Mouse (Mus musculus): ENCODE results near the gene Adamtsl2.

Adamtsl2 gene

DNA sequence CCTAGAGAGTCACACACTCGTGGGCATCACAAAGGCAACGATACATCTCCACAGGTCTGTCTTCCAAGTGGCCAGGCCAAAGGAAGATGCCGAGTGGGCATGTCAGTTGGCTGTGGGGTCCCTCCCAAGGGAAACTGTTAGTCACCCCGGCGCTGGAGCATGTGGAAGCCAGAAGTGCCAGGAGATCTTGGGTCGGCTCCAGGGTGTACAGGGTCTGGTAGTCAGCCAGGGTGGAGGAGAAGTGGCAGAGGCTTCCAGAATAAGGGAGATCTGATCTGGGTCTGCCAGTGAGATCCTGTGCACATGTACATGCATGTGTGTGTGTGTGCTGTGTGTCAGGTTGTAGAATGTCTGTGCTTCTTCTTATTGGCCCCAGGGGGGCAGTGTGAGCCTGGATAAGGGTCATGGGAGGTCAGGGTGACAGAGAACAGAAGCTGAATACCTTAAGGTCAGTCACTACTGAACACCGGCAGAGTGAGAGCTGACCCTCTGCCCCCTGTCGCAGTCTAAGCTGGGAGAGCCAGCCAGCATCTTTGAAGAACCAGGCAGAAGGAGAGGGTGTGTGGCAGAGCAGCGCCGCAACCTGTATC, 1.4 kb upstream of the Adamtsl2 start:
- DNase-seq: no peak

DNA sequence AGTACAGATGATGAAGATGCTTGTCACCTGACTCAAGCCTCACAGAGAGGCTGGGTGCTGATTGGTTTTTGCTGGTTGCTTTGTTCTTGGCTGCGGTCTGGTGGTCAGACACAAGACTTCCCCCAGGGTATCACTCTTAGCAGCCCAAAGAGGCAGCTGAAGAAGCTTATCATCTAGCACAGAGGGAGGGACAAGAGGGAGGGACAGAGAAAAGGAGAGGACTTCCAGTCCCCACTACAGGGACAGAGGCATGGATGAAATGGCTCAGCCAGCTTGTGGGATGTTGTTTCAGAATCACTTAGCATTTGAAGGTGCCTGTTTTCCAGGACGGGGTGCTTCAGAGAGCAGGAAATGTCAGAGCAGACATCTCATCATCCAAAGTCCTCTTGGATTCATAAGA, 867 bp upstream of the Adamtsl2 start:
- no peak for DNase-seq

DNA sequence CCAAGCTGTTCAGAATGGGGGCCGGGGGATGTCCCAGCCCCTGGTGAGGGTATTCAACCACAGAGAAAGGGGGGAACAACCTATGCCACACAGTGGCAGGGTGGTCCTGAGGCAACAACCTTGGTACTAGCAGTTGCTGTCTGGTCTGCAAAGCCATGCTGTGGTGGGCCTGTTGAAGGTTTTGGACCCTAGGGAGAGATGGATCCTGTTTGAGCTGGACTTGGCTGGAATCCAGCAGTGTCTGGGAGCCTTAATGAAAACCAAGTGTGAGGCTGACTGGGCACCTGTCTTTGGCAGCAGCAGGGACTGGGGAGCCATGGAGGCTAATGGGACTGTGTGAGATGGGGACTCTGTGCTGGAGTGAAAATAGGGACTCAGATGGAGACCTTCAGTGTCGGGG, 470 bp downstream of the Adamtsl2 start:
- no peak for DNase-seq

DNA sequence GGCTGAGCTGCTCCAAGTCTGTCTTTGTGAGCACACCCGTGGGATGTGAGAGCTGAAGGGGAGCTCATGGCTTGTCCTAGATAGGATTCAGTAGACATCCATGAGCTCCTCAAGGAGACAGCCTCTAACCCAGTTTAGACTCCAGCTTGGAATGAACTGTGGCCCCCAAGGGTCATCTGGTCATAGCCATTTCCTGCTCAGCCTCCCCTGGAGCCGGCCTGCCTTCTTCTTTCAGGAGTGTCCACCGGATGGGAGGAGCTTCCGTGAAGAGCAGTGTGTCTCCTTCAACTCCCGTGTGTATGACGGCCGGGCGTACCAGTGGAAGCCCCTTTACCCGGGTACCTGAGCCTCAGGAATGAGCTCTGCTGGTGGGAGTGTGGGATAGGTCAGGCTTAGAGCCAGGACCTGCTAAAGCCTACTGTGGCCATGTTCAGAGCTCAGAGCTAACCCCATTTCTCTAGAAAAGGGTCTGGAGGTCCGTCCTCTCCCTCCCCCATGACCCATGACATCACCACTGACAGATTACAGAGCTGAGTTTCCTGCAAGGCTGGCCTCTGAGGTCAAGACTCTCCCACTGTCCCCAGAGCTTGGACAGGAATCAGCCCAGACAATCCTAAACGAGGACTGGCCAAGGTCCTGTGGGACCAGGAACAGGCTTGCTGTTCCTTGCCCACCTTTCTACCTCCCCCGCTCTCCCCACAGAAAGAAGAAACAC, 4.7 kb downstream of the Adamtsl2 start:
- no peak for DNase-seq

DNA sequence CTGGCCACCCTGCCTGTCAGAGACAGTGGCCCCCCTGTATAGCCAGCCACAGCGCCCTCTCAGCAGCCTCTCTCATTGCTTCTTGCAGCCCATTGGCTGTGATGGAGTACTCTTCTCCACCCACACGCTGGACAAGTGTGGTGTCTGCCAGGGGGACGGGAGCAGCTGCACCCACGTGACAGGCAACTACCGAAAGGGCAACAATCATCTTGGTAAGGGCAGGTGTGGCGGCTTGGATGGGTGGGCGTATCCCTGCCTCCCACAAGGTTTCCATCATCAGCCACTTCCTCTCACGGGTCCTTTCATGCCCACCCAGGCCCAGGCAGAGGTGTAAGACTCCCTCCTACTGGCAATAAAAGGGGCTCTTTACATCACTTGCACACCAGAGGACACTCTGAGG, 5.8 kb downstream of the Adamtsl2 start:
- no peak for DNase-seq

DNA sequence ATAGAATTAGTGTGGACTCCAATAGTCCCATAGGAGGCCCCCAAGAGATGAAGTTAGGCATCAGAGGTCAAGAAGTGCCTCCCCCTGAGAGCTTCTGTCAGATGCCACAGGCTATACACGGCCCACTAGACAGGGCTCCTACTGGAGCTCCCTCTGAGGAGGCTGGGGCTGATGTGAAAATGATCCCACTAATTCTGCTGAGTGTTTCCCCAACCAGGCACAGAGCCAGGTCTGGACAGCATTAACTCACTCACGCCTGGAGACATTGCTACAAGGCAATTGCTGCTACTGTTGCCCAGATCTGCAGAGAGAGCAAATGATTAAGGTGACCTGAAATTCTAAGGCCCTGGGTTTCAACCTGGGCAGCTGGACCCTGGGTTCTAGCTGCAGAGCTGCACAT, 6.6 kb downstream of the Adamtsl2 start:
- no peak for DNase-seq

DNA sequence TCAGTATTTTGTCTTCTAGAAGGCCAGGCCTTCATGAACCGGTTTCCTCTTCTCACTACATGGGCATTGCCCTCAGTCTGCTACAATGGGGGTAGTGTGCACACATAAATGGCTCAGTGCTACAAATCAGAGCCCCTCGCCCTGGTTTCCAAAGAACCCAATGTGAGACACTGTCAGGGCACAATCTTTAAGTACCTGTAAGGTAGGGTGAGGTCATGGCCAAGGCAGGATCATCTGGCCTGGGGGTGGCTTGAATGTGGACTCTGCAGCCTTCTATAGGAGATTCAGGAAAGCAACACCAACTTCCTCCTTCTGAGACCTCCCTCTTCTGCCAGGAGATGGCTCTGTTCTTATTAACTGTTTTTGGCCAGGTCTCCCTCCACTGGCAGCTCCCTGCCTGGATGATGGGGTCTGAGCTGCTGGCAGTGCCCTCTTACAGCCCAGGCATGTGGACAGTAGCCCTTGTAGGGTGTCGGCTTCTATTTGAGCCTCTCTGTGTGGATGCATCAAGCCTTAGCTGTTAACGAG, 7.4 kb downstream of the Adamtsl2 start:
- DNase-seq: no peak

DNA sequence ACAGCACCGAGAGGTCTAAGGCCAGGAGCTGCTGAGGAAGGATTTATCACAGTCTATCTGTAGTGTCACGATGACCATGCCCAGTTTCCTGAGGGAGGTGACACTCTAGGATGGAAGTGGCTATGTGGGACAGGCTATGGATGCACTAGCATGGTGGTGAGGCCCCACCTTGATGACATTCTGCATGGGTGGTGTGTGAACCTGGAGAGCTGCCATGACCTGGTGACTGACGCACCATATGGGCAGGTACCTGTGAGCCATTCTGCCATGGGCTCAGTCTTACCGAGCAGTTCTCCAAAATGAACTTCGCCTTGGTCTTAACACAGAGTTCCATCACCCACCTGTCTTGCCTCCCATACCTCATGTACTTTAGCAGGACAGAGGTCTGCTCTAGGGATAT, 8.4 kb downstream of the Adamtsl2 start:
- DNase-seq: no peak

DNA sequence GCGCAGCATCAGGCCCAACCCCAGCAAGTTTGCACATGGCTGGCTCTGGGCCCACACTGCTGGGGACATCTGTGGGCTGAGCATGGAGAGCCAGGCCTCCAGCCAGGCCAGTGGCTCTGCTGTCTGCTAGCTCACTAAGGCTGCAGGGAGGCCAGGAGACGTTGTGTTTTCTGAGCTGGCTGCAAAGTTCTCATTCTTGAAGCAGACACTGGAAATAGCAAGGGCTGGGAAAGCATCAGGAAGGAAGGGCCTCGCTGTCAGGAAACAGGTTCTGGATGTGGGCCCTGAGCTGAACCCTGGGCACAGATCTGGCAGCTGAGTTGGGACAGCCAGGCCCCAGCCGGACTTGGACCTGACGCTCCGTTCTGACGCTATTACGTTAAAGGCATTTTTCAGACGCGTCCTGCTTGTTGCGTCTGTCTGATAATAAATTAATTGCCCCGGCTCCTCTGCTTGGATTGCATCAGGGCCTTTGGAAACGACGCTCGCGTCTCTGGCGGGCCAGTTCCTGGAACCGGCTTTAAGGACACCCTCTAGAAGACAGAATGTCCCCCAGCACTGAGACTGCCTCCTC, 9.0 kb downstream of the Adamtsl2 start:
- DNase-seq: no peak

DNA sequence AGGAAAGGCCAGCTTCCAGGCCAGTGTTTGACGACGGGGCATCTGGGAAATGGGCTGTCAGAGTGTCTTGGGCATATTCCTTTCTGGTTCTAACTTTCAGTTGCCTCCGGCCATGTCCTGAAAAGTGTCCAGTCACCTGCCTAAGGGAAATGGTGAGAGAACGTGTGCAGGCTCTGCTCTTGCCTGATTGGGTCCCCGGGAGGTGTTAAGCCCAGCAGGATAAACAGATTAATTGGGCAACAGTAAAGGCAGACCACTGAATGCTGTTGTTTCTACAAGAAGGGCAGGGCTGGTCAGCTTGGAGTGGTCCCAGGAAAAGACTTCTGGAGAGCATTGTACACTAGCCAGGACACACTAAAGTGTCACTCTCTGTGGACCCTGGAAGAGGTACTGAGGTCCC, 9.5 kb downstream of the Adamtsl2 start:
- DNase-seq: no peak

DNA sequence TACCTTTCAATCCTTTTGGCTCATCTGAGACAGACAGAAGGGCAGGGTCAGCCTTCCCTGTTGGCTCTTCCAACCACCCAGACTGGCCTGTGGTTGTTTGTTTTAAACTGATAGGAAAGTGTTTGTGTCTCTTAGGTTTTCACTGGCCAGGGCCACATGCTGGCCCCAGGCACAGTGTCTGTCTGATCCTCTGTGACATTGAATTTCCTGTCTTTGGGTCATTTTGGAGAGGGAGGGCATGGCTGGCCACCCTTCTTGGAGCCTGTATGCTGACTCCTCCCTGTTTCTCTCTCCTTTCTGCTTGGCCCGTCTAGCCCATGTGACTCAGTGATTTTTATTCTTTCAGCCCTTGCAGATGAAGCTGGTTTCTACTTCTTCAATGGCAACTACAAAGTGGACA, 10.1 kb downstream of the Adamtsl2 start:
- no peak for DNase-seq

DNA sequence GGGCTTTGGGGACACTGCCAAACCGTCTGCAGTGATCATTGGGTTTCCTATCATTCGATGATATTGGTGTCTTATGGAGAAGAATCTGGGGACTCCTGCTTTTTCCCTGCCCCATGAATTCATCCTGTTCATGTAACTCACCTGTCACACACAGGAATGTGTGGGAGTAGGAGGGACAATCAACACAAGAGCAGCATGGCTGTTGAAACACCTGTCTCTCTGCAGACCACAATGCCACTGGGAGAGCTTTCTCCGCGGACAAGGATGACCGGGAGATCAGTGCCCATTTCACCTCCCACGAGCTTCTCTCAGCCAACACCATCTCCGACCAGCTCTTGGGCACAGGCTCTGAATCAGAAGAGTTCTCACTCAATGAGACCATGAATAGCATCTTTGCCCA, 16.0 kb downstream of the Adamtsl2 start:
- DNase-seq: no peak

DNA sequence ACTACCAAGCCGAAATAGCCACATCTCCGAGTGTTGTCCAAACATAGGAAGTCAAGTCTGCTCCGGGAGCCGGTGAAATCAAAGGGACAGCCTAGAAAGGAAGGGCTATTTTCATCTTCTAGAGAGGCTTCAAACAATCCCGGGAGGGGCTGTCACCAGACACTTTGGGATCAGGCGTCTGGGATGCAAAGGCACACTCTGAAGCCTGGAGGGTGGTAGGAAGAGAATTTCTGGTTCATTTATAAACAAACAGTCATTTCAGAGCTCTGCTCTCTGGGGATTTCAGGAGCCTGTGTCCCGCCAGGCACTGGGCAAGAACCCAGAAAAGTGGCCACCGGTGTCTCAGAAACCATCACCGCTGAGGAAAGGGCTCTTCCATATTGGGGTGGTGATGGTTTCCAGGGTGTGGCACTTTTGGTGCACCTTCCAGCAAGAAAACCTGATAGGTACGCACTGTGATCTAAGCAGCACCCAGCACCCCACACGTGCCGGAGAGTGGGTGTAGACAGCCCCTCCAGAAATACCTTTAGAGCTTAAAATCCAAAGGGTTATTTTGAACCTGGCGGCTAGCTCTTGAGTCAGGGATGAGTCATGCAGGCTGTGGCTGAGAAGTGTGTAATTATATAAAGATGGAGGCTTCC, 17.3 kb downstream of the Adamtsl2 start:
- DNase-seq: no peak

DNA sequence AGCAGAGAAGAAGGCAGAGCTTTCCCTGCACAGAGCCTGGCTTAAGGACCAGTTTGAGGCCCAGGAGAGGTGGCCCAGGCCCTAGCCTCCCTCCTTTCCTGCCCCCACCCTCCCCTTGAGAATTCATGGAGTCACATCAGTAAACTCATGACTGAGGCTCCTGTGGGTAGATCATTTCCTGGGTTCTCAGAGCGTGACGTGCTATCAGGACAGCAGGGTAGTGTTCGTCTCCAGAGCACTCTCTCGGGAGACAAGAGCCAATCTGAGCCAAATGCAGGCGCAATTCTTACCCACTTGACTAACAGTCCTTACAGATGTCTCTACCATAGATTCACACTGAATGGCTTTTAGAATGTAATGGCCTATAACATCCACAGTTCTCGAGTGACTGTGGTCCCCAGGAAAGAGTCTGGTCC, 18.1 kb downstream of the Adamtsl2 start:
- no peak for DNase-seq

DNA sequence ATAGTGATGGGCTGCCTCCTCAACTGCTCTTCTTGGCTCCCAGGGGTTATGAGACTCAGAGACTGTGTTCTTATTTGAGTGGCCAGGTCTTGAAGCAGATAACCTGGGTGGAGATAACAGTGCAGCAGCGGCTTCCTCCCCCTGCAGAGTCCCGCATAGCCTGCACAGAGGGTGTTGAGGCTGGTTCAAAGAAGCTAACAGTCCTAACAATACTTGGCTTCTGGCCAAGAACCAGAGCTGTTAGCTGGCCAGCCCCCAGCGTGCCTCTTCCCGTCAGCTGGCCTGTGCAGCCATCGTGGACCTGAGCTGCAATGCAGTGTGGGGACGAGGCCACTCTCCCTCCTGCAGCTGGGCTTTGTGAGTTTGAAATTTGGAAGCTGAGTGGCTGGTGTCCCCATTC, 18.6 kb downstream of the Adamtsl2 start:
- no peak for DNase-seq

DNA sequence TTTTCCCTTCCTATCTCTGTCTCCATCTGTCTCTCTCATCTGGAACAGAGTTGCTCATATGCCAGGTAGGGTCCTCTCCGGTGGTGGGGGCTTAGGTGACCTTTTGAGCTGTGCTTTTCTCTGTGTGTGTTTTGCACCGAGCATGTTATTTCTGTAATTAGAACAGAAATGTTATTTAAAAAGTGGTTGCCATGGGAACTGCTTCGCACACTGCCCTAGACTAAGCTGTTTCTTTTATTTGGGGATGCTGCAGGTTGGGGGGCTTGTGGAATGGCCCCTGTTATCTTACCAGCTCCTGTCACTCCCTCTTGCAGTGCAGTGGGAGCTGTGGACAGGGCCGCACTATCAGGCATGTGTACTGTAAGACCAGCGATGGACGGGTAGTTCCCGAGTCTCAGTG, 24.4 kb downstream of the Adamtsl2 start:
- DNase-seq: no peak

DNA sequence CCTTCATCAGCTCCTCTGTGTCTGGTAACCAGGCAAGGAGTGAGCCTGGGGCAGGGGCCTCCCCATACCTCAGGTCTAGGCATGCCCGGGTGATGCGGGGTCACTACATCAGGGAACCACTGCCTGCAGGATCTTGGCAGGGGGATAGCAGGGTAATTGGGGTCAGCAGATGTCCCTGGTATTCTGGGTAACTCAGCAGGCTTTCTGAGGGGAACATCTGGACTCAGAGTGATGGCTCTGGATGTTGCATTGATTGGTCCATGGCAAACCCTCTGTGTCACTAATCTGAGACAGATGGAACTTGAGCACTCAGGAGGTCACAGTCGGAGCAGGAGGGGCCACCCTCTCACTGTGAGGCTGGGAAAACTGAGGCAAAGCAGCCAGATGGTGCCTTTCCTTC, 27.6 kb downstream of the Adamtsl2 start:
- DNase-seq: no peak

DNA sequence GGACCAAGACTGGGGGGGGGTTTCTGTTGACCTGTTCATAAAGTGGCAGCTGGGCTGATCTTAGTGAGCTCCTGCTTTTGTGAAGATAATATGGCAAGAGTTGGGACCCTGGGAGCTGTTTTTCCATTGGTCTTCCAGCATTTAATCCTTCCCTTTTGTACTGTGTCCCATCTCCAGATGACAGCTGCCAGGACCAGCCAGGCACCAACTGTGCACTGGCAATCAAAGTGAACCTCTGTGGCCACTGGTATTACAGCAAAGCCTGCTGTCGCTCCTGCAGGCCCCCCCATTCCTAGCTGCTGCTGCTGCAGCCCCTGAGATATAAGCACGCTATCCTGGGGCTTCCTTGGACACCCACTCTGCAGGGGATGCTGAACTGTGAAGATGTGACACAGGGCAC, 29.0 kb downstream of the Adamtsl2 start:
- DNase-seq: no peak

DNA sequence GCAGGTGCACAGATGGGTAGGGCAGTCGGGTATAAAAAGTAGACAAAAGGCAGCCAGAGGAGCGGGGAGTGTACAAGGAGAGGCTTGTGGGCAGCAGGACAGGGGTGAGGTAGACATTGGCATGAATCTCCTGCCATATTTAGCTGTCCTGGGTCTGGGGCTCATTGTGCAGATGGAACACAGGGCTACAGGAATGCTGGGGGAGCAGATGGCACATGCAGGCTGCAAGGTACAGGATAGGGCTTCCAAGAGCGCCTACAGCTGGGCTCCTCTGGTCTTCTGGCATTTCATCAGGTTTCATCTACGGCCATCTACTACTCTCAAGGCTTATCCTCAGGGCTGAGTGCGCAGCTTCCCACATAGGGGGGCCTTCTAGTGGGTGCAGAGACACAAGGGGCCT, 29.9 kb downstream of the Adamtsl2 start:
- DNase-seq: peak; percentile 34 to 51

DNA sequence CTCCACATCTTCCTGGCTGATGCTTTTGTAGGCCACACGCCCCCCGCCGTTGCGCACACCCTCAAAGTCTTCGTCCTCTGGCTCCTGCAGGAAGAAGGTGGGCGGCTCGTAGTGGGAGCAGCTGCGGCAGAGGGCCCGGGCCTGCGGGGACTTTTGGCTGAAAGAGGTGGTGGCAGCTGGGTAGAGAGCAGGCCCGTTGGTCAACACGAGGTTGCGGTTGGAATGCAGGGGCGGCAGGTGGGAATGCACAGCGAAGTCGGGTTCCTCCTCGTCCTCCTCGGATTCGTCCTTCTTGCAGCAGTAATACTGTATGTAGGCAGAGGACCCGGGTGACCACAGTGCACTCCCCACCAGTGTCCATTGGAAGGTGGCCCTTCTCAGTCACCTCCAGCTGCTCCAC, 33.4 kb downstream of the Adamtsl2 start:
- no peak for DNase-seq

DNA sequence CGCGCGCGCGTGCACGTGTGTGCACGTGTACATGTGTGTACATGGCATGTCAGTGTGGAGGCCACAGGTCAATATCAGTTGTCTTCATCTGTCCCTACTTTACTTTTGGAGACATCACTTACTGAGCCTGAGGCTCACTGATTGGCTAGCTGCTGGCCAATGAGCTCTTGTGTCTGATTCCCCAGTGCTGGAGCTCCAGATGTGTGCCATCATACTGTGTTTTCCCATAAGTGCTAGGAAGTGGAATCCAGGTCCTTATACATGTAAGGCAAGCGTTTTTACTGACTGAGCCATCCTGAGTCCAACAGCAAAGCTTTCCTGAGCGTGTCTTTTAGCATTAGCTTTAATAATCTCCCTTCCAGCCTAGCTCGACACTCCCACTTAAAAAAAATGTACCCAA, 35.0 kb downstream of the Adamtsl2 start:
- no peak for DNase-seq

DNA sequence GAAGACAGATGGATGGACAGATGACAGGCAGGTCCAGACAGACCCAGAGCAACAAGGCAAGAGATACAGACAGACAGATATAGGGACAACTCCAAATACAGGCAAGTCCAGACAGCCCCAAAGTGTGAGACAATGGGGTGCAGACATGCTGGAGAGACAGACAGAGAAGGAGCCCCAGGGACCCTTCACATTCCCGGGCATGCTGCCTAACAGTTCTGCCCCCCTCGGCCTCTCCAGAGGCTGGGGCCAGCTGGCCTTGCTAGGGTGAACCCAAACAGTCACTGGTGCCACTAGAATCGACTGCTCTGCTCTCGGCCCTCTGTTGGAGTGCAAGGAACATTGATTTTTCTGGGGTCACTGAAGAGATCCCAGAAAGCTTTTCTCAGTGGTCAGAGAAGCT, 39.3 kb downstream of the Adamtsl2 start:
- no peak for DNase-seq

DNA sequence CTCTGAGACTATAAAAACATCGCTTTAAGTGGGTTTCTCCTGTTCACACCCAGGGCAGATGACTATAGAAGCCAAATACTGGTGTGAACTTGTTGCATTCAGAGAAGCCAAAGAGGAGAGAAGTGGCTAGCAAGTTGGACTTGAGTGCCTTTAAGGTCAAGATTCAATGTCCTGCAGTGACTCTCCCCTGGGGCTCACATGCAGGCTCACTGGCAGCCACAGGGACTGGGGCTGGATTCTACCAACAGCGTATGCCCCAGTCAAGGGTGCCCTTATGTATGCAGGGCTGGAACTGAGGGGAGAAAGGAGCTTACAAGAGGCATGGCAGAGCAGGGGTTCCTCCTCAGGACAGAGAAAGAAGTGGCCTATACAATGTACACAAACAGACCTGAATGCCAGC, 40.6 kb downstream of the Adamtsl2 start:
- no peak for DNase-seq

DNA sequence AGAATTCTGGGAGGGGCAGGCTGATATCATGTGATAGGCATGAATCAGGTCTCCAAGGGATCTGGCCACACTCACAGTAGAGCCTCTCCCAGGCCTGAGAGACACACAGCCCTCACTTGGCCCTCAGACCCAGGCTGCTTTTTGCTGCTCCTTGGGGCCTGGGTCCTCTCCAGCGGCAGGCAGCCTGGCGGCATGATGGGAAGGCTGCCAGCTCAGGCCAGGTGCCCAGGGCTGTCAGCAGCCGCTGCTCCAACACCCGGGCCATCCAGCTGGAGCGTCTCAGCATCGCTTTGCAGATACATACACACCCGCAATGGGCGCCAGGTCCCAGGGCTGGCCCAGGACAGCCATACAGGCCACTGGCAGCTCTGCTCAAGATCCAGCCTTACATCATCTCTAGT, 41.1 kb downstream of the Adamtsl2 start:
- peak in 1 of 2 experiments; percentile 6 for DNase-seq
